Mouse (Mus musculus) urinary bladder, postnatal 36 days (tissue): Measurements from ENCODE around the gene Fkbp14.

Experiments used
- DNase-seq, 2 experiments: peaks; one replicate each; pipeline ENCODE4 v3.0.0; 2022; ENCODE audit warnings: low spot score in 2 of 2, mixed read lengths in 1 of 2

Gene Fkbp14

GRCm38 (mm10) chr6:54597208-54597607 lies at the start of gene Fkbp14:
Fkbp14 (minus strand) TSS chr6:54597308.
- DNase-seq: no peak

- DNase-seq: no peak
Observed at GRCm38 (mm10) chr6:54643181-54643580, 46.1 kb upstream of the Fkbp14 start.

- DNase-seq: no peak
Observed at GRCm38 (mm10) chr6:54641953-54642352, 44.8 kb upstream of the Fkbp14 start.

- DNase-seq: no peak
Observed at GRCm38 (mm10) chr6:54639877-54640276, 42.8 kb upstream of the Fkbp14 start.

GRCm38 (mm10) chr6:54631462-54631861 lies 34.4 kb upstream of the Fkbp14 start:
- no peak for DNase-seq

GRCm38 (mm10) chr6:54629734-54630133 lies 32.6 kb upstream of the Fkbp14 start:
- DNase-seq: peak; percentile 8 to 21

GRCm38 (mm10) chr6:54628381-54628780 lies 31.3 kb upstream of the Fkbp14 start:
- no peak for DNase-seq

- DNase-seq: no peak
Observed at GRCm38 (mm10) chr6:54620357-54620756, 23.2 kb upstream of the Fkbp14 start.

GRCm38 (mm10) chr6:54619530-54619929 lies 22.4 kb upstream of the Fkbp14 start:
- no peak for DNase-seq

- no peak for DNase-seq
Observed at GRCm38 (mm10) chr6:54617363-54617762, 20.3 kb upstream of the Fkbp14 start.

GRCm38 (mm10) chr6:54606241-54606640 lies 9.1 kb upstream of the Fkbp14 start:
- DNase-seq: peak in 1 of 2 experiments; percentile 36

GRCm38 (mm10) chr6:54604001-54604715 lies 7.0 kb upstream of the Fkbp14 start:
- DNase-seq: peak in 1 of 2 experiments; percentile 55

- DNase-seq: no peak
Observed at GRCm38 (mm10) chr6:54602891-54603290, 5.8 kb upstream of the Fkbp14 start.

- DNase-seq: no peak
Observed at GRCm38 (mm10) chr6:54600681-54601347, 3.7 kb upstream of the Fkbp14 start.

- DNase-seq: no peak
Observed at GRCm38 (mm10) chr6:54597711-54598110, 603 bp upstream of the Fkbp14 start.

GRCm38 (mm10) chr6:54595330-54595878 lies 1.7 kb downstream of the Fkbp14 start:
- no peak for DNase-seq

- peak; percentile 85 to 91 for DNase-seq
Observed at GRCm38 (mm10) chr6:54594469-54595329, 2.4 kb downstream of the Fkbp14 start, which contains the start of gene Plekha8. Plekha8 (plus strand) TSS chr6:54595111.

- DNase-seq: no peak
Observed at GRCm38 (mm10) chr6:54593766-54594468, 3.2 kb downstream of the Fkbp14 start.

GRCm38 (mm10) chr6:54592938-54593535 lies 4.1 kb downstream of the Fkbp14 start:
- DNase-seq: peak; percentile 88 to 93

GRCm38 (mm10) chr6:54591778-54592177 lies 5.3 kb downstream of the Fkbp14 start:
- no peak for DNase-seq

- DNase-seq: no peak
Observed at GRCm38 (mm10) chr6:54590691-54591090, 6.4 kb downstream of the Fkbp14 start.
